Mouse (Mus musculus) small intestine, adult 2 months (tissue): Measurements from ENCODE around the gene Gm44502.

Experiments
- CTCF ChIP-seq: fragments of 200-500 bp; IDR thresholded peaks from 2 replicates; pipeline ENCODE4 v1.5.1; 2012; ENCODE audit warnings: low read depth, mild to moderate bottlenecking, control low read depth, inconsistent platforms, low read length, moderate library complexity, mixed read lengths; ENCODE audit not compliant: insufficient replicate concordance, insufficient read length; ENCODE audit errors: extremely low read depth
- POLR2A ChIP-seq: fragments of 200-500 bp; IDR thresholded peaks from 2 replicates; pipeline ENCODE4 v1.6.1; 2012; ENCODE audit warnings: low read depth, mild to moderate bottlenecking, control low read depth, inconsistent platforms, low read length, moderate library complexity

DNA sequence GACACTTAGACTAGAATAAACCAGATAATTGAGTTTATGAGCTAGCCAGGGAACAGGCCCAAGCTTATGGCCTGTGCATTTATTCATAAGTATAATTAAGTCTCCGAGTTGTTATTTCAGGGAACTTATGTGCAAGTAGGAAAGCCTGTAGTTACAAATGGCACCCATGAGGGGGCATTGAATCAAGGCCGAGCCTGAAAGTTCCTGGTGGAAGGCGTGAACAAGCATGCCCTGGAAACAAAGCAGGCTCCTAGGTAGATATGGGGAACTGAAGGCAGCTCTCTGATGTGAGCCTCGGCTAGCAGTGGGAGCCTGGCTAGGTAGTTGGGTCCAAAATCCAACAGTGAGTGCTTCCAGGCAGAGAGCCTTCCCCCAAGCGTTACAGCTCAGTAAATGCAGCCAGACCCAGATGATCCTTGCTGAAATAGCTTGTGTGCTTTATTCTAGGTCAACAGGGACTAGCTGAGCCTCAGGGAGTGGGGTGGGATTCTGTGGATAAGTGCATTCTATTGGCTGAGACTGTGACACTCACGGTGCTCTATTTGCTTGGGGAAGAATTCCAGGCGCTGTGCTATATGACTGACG lies 13.1 kb upstream of the Gm44502 start:
- TF ChIP-seq POLR2A, result no peak
- no peak for TF ChIP-seq CTCF
